Mouse (Mus musculus): ENCODE measurements around the gene Sptan1.
A peak's percentile ranks its signal among the peaks of the same experiment; 100 is the strongest.

Sptan1 gene

DNA sequence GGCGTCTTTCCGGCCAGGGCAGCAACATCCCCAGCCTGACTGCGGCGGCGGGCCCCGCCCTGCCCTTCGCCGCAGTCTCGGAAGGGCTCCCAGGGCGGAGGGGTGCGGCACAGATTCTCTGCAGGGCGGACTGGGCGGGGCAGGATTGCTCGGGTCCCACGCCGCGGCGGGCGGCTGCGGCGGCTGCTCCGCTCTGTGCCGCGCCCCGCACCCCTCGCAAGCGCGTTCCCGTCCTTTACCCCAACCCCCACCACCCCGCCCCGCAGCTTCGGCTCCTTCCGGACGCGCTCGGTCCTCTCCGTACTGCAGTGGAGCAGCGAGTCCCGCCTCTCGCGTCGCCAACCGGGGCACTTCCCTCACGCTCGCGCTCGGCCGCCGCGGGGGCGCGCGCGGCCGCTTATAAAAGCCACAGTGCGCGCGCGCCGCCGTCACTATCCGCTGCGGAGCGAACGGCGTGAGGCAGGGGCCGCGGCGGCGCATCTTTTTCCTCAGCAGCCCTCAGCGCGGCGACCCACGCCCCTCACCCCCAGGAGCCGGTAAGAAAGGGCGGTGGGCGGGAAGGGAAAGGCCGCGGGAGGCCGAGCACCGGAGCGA lies at the start of gene Sptan1:
Gene Sptan1, plus strand, starts transcription at position 311 of the 594 bp plus-strand sequence.
- DNase-seq (ENCODE audit: low spot score): peak; percentile 94

DNA sequence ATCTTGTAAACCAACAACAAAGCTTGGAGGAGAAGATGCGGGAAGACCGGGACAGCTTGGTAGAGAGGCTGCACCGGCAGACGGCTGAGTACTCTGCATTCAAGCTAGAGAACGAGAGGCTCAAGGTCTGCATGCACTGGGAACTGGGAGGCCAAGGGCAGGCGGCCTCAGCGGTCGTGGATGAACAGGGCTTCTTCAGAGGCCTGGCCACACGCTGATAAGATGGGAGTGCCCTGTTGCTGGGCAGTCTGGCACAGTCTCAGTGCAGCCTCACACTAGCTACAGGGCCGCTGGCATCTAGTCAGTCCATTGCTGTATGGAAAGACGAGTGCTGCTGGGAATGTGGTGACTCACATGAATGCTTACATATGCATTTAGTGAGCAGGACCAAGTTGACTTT lies 47.7 kb upstream of the Sptan1 start:
- peak; percentile 52 for DNase-seq (ENCODE audit: low spot score)

- DNase-seq (ENCODE audit: low spot score): peak; percentile 71
Measured at GRCm38 (mm10) chr2:29922011-29922410, 43.3 kb upstream of the Sptan1 start.

DNA sequence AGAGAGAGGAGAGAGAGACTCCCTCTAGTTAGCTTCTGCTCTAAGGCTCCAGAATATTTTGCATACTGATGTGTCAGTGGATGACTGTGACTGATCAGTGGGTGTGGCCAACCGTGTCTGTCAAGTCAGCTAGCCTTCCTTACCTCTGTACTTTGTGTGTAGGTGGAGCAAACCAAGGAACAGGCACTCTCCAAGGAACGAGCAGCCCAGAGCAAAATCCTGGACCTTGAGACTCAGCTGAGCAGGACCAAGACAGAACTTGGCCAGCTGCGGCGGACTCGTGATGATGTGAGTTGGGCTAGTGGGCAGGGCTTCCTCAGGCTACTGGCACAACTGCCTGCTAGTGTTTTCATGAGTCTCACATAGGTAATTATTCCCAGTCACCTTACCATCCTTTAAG lies 38.8 kb upstream of the Sptan1 start:
- DNase-seq (ENCODE audit: low spot score): no peak

DNA sequence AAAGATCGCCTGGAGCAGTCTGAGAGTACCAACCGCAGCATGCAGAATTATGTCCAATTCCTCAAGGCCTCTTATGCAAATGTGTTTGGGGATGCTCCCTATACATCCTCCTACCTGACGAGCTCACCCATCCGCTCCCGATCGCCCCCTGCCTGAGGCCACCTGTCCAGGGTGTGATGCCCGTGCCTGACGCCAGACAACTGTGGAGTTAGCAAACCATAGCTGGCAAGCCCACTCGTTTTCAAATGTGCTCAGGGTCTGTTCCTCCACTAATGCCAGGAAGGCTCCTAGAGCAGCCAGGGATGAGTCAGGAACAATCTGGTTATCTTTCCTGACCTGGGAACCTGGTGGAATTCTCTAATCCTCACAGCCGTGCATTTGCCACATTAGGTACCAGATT lies 34.9 kb upstream of the Sptan1 start:
- DNase-seq (ENCODE audit: low spot score): no peak

- no peak for DNase-seq (ENCODE audit: low spot score)
Measured at GRCm38 (mm10) chr2:29931194-29931593, 34.2 kb upstream of the Sptan1 start.

DNA sequence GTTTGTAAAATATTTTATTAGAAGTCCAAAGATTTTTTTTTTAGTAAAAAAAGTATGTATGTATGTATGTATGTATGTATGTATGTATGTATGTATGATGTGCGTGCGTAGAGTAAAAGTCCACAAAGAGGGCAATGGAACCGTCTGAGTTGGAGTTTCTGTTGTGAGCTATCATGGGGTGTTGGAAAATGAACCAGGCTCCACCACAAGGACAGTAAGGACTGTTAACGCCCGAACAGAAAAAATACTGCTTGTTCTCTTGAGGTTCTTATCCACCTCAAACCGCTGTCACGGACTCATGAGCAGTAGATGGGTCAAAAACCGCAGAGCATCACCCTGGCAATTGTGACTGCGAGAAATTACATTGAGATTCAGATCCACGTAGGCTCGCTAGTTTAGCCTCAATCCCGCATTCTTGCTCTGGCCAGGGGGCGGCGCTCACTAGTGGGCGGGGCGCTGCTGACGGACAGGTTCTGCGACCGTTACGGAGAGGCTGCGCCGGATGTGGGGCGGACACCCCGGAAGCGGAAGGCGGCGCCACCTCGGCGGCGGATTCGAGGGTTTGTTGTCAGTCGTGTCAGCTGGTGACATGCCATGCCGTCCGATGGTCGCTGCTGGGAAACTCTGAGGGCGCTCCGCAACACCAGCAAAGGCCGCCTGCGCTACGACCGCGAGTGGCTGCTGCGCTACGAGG lies 30.3 kb upstream of the Sptan1 start, which contains the start of gene Gle1:
Gene Gle1, plus strand, starts transcription at position 521 of the 694 bp plus-strand sequence.
- DNase-seq (ENCODE audit: low spot score): peak; percentile 91

DNA sequence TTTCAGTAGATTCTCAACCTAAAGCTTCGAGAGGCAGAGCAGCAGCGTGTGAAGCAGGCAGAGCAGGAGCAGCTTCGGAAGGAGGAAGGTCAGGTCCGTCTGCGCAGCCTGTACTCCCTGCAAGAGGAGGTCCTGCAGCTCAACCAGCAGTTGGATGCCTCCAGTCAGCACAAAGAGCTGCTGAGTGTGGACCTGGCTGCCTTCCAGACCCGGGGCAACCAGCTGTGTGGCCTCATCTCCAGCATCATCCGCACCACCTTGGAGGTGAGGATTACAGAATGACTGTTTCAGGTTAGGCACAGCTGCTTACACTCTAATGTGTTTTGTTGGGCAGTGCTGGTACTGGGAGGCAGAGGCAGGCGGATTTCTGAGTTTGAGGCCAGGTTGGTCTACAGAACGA lies 25.3 kb upstream of the Sptan1 start:
- peak; percentile 38 for DNase-seq (ENCODE audit: low spot score)

DNA sequence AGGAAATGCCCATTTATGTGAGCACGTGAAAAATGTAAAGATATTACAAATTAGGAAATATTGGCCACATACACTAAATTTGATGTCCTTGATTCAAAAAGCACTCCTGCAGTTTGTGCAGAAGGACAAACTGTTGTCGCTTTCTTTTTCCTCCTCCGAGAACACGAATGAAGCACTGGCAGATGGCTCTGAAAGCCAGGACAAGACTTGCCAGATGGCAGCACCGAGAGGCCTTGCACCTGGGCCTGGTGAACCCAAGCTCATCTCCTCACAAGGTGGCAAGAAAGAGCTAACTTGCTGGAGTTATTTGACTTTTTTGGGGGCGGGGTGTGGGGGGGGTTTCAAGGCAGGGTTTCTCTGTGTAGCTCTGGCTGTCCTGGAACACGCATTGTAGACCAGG lies 24.5 kb upstream of the Sptan1 start:
- no peak for DNase-seq (ENCODE audit: low spot score)

GRCm38 (mm10) chr2:29944723-29945122 lies 20.6 kb upstream of the Sptan1 start:
- no peak for DNase-seq (ENCODE audit: low spot score)

DNA sequence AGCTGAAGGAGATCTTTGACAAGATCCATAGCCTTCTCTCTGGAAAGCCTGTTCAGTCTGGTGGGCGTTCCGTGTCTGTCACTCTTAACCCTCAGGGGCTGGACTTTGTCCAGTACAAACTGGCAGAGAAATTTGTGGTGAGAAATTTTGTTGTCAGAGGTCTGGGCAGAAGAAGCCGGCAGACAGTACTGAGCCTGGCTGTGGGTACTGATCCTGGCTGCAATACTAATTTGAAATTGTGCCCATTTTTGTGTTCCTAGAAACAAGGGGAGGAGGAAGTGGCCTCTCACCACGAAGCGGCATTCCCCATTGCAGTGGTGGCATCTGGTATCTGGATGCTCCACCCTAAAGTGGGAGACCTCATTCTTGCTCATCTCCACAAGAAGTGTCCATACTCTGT lies 16.5 kb upstream of the Sptan1 start:
- no peak for DNase-seq (ENCODE audit: low spot score)

DNA sequence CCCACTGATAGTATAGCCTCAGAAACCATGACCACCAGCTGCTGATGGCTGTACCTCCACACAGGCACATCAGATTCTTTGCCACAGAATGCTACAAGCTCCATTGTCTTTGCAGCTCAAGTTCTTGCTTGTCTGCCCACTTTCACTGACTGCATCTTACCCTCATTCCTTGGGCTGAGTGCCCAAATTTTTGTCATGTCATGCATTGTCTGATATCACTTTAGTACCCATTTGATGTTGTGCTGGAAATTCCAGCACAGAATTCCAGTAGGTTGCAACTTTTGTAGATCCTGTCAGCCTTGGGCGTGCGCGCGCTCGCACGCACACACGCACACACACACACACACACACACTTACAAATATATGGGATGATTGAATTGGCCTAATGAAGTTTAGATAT lies 4.1 kb upstream of the Sptan1 start:
- no peak for DNase-seq (ENCODE audit: low spot score)

GRCm38 (mm10) chr2:29964354-29965249 lies 758 bp upstream of the Sptan1 start:
- DNase-seq (ENCODE audit: low spot score): peak; percentile 88

GRCm38 (mm10) chr2:29965906-29966305 lies 546 bp downstream of the Sptan1 start:
- peak; percentile 49 for DNase-seq (ENCODE audit: low spot score)

- DNase-seq (ENCODE audit: low spot score): no peak
Measured at GRCm38 (mm10) chr2:29966826-29967225, 1.5 kb downstream of the Sptan1 start.

DNA sequence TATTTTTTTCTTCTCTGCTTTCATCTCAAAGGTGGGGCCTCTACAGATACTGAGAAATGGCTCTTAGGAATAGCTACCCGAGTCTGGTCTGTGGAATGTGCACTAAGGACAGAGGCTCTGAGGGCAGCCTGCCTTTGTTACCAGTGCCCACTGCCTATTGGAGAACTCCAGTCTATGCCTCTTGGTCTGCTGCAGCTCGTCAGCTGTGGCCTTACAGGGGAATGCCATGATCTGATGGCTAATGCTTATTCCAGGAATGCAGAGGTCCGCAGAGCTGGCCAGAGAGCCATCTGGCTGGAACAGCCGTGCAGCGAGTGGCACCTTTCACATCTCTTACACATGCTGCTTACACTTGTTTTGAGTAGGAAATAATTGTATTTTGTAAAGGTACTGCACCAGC lies 2.4 kb downstream of the Sptan1 start:
- peak; percentile 54 for DNase-seq (ENCODE audit: low spot score)

GRCm38 (mm10) chr2:29968638-29969037 lies 3.3 kb downstream of the Sptan1 start:
- DNase-seq (ENCODE audit: low spot score): no peak

DNA sequence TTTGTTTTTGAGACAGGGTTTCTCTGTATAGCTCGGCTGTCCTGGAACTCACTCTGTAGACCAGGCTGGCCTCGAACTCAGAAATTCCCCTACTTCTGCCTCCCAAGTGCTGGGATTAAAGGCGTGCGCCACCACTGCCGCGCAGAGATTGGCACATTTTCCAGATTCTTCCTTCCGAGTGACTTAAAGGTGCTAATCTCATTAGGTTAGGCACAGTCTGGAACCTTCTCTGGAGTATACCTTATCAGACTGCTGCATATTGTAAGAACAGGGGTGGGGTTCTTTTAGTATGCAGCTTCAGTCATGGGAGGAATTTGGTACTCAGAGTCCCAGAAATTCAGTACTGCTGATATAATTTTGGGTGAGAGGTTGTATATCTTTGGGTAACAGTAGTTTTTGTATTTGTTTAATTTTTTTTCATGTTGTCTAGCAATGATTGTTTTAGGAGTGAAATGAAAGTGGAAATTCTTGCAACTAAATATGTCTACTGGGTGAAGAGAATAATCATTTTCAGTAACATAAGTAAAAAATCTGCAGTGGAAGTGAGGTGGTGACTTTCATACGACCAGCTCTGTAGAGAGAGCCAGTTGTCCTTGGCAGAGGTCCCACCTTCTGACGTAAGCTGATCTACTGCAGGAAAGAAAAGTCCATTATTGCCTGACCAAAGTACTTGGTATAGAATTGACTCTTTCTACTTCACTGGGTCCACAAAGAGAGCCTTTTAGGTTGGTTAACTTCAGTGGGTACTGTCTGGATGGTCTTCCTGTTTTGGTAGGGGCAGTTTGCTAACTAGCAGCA lies 6.7 kb downstream of the Sptan1 start:
- peak; percentile 62 for DNase-seq (ENCODE audit: low spot score)

- DNase-seq (ENCODE audit: low spot score): no peak
Measured at GRCm38 (mm10) chr2:29973525-29973924, 8.2 kb downstream of the Sptan1 start.

DNA sequence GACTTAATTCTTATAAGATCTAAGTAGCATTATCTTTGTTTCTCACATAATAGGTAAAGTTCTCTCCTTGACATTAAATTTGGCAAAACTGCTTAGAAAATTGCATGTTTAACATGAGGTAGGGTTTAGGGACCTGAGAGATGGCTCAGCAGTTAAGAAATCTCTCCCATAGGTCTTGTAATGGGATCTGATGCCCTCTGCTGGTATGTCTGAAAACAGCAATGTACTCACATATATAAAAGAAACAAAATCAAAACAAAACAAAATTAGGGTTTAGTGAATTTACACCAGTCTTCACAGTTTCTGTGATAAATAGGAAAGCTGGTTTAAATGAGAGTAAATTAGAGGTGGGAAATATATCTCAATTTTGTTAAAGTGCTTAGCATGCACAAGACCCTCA lies 11.9 kb downstream of the Sptan1 start:
- peak; percentile 58 for DNase-seq (ENCODE audit: low spot score)

- DNase-seq (ENCODE audit: low spot score): no peak
Measured at GRCm38 (mm10) chr2:29980661-29981060, 15.3 kb downstream of the Sptan1 start.

- no peak for DNase-seq (ENCODE audit: low spot score)
Measured at GRCm38 (mm10) chr2:29991962-29992361, 26.6 kb downstream of the Sptan1 start.

All from MN1 (cell line).